Mouse (Mus musculus) MEL-GATA-1-ER (cell line): Measurements from ENCODE around the gene Fcrl1.
"Not testable (repeated sequence)": the region's sequence is repeated elsewhere in the genome, so short reads cannot be mapped to it uniquely, and the experiment has no call there.

Experiments
- DNase-seq: peaks from one replicate; pipeline ENCODE4 v3.0.0-alpha.2; 2012; ENCODE audit warnings: low read depth; ENCODE audit errors: extremely low read depth

The Fcrl1 gene

DNA sequence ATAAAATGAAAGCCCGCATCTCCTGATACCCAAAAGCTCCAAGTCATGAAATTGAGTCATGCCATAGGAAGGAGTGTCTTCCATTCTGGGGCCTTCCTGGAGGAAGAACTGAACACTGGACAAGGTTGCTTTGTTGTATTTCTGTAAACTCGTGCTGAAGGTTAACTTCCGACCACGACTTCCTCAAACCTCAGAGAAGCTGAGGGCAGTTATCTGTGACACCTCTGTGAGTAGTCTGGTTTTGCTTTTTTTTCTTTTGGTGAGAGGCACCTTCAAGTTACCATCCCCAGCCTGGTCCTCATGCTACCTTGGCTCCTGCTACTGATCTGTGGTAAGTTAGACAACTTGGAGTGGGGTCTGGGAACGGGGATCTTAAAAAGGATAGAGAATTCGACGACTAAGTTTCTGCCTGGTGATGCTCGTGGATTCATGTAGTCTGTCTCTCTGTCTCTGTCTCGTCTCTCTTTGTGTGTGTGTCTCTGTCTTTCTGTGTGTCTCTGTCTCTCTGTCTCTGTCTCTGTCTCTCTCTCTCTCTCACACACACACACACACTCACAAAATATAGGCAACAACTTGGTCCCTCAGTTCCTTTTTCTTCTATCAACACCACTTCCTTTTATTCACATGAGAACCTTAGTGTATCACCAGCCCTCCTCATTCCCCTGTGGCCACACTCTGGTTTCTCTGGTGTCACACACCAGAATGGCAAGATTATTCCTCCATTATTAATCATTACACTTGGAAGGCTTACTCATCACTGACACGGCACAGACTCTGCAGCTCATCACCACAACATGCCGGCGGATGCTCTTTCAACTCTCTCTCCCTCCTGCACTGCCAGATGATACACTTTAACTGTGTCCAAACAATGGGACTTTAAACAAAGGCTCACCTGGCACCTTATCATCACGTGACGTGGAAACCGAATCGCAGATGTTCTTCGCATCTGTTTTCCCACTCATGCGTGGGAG lies at the start of gene Fcrl1:
Gene Fcrl1, plus strand, starts transcription at position 193 of the 971 bp plus-strand sequence.
- peak; percentile 44 for DNase-seq

DNA sequence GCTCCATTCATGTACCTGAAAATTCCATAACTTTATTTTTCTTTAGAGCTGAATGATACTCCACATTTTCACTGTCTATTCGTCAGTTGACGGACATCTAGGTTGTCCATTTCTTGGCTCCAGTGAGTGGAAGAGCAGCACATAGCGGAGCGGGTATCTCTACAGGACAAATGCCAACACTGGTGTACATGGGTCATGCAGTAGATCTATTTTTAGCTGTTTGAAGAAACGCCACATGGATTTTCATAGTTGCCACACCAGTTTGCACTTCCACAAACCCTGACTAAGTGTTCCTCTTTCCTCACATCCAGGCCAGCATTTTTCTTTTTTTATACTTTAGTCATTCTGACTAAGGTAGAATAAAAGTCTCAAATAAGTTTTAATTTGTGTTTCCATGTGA lies 38.3 kb upstream of the Fcrl1 start:
- no peak for DNase-seq

DNA sequence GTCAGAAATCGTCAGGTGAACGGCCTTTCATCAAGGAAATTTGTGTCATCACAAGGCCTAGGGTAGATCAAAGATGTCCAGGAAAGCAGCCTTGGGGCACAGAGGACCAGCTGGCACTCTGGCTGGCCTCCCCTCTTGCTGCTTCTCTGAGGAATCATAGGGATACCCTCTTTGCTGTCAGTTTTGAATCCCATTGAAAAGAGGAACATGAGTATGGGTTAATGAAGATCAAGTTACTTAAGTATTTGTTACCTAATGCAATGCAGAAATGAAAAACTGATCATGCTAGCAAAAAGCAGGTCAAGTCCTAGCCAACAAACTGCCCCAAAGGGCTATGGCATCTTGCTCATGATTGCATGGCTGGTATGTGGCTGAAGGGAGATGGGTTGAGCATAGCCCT lies 25.2 kb upstream of the Fcrl1 start:
- DNase-seq: not testable (repeated sequence)

DNA sequence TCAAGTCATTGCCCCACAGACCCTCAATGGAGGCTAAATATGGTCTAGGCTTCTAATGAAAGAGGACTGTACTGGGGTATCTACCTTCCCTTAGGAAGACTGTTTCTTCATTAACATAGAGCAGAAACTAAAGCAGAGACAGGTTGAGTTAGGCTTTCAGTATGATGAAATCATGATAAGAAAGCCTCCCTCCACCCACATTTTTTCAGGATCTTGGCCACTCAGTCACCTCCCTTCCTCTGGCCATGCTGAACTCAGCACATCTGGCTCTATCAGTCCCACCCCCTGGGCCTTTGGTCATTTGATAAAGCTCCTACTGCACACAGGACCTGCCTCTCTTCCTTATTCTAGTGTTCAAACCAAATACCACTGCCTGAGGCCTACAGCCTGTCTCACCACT lies 18.6 kb upstream of the Fcrl1 start, which contains the start of gene Cd5l:
Gene Cd5l, plus strand, starts transcription at position 301 of the 400 bp plus-strand sequence.
- DNase-seq: no peak

DNA sequence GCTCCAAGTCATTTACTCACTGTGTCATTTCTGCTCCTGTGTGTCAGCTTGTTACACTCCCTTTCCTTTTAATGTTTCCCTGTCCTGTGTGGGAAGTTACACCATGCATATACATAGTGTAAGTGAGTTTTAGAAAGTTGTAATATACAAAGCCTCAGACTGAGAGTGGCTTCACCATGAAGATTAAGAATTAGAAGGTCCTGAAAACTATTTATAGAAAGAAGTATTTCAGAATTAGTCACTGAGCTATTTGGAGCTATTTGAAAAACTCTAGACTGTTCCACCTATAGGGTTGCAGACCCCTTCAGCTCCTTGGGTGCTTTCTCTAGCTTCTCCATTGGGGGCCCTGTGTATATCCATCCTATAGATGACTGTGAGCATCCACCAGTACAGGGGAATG lies 17.0 kb upstream of the Fcrl1 start:
- DNase-seq: no peak

DNA sequence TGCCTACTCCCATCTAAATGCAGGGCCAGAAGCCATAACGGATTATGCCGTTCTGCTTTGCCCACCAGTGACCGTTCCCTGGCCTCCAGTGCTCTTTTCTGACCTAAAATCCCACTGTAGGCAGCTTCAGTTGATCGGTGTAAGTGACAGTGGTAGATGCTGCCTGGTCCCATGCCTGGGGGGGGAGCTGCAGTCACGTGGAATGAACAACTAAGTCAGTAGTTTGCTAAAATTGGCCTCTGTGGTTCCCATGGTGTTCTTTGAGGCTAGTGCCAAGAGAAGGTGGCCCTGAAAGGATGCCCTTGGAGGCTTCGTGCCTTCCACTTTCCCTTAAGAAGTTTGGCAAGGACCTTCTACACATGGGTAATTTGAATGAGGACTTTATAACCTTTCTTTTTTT lies 15.7 kb upstream of the Fcrl1 start:
- DNase-seq: no peak

DNA sequence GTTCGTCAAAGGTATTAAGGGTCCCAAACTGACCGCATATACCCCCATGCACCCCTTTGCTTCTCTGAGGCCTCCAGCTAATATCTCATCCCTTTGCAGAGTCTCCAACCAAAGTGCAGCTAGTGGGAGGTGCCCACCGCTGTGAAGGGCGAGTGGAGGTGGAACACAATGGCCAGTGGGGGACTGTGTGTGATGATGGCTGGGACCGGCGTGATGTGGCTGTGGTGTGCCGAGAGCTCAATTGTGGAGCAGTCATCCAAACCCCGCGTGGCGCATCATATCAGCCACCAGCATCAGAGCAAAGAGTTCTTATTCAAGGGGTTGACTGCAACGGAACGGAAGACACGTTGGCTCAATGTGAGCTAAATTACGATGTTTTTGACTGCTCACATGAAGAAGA lies 10.5 kb upstream of the Fcrl1 start:
- DNase-seq: no peak

DNA sequence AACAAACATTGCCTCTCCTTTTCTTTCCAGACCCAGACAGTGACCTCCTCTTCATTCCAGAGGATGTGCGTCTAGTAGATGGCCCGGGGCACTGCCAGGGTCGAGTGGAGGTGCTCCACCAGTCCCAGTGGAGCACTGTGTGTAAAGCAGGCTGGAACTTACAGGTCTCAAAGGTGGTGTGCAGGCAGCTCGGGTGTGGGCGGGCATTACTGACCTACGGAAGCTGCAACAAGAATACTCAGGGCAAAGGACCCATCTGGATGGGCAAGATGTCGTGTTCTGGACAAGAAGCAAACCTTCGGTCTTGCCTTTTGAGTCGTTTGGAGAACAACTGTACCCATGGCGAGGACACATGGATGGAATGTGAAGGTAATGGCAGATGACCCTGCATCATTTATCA lies 8.7 kb upstream of the Fcrl1 start:
- no peak for DNase-seq

DNA sequence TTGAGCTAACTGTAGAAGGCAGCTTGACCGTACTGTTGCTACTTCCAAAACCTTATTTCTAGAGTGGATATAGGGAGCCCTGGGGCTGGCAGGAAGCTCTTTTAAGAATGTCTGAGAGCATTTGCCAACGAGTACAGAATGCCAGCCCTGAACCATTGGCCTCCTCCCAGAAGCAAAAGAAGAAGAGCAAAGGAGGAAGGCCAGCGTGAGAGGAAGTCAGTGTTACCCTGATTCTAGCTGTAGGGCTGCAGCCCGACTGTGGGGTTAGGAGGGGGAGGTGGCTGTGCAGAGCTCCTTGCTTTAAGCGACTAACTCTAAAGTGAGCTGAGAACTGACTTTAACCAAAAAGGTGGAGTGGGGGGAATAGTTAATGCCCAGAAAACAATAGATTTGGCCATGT lies 7.0 kb upstream of the Fcrl1 start:
- DNase-seq: no peak

DNA sequence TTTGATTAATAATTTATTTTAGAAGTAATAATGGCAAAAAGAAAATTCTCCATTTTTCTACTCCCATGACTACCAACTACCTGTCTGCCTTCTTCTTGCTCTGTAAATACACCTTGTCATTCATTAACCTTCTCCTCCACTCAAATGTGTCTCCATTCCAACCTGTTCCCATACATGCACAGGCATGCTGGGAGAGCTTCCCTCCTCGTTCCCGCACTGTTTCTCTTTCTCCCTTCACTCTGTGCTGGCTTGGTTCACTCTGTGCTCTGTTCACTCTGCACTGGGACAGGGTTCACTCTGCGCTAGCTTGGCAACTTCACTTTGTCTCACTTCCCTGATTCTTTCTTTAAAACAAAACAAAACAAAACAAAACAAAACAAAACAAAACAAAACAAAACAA lies 1.0 kb downstream of the Fcrl1 start:
- DNase-seq: no peak

DNA sequence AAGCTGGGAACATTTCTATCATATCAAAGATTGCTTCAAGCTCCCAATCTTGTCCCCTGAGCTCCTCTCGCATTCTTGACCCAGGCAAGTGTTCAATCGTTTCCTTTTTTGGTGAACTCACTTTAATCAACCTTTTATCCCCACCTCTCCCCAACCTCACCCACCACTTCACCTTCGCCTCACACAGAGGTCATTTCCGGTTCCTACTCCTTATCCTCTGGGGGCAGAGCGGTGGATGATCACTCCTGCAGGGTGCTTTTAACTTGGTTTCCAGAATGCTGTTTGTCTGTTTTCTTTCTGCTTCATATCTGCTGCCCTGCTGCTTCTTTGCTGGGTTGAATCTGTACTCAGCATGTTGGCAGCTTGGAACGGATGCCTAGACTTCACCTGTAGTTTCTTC lies 1.5 kb downstream of the Fcrl1 start:
- DNase-seq: no peak

DNA sequence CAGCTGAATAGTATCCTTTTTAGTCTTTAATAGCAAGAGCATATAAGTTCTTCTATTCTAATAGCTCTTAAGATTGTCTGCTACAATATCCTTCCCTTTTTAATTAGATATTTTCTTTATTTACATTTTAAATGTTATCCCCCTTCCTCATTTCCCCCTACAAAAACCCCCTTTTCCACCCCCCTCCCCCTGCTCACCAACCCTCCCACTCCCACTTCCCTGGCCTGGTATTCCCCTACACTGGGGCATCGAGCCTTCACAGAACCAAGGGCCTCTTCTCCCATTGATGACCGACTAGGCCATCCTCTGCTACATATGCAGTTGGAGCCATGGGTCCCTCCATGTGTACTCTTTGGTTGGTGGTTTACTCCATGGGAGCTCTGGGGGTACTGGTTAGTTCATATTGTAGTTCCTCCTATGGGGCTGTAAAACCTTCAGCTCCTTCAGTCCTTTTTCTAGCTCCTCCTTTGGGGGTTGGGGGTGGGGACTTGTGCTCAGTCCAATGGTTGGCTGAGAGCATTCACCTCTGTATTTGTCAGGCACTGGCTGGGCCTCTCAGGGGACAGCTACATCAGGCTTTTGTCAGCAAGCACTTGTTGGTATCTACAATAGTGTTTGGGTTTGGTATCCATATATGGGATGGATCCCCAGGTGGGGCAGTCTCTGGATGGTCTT lies 3.6 kb downstream of the Fcrl1 start:
- not testable (repeated sequence) for DNase-seq

DNA sequence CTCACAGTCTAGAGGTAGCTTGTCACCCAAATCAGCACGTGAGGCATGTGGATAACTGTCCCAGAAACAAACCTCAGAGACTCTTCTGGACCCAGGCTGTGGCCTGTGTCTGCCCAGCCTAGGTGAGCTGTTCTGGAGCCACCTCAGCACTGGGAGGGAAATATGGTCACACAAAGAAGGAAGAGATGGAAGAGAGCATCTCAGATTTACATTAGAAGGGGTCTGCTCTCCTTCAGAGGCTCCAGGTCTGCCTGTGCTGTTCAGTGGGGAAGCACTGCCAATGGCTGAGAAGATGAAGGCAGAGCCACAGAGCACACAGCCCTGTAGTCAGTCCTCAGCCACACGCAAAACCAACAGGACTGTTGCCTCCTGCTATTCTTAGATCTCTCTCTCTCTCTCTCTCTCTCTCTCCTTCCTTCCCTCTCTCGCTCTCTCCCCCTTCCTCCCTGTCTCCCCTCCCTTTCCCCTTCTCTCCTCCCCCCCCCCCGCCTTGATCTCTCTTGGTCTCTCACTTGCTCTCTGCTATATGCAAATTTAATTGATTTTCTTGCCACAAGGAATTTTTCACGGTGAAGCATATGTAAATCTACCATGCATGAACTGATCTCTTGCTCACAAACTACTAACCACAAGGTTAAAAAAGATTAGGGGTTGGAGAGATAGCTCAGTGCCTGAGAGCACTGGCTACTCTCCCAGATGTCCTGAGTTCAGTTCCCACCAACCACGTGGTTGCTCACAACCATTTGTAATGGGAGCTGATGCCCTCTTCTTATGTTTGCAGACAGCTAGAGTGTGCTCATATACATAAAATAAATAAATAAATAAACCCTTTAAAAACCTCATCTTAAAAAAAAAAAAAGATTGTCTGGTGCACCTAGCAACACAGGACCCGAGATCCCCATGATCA lies 5.9 kb downstream of the Fcrl1 start:
- no peak for DNase-seq

DNA sequence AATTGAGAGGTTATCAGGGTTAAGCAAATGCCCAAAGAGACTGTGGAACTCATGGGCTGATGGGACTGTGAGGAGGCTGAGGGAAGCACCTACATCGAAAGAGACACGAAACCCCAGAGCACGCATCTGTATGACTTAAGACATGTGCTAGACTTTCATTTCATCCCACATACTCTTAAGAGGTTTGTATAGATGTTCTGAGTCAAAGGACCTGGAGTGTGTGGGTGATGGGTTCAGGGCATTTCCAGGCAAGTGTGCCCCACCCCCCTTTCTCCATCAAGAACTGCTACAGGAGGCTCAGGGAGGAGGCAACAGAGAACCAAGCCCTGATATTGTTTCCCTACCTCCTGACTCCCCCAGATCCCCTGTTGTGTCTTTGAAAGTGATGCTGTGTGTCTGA lies 7.1 kb downstream of the Fcrl1 start:
- DNase-seq: no peak

DNA sequence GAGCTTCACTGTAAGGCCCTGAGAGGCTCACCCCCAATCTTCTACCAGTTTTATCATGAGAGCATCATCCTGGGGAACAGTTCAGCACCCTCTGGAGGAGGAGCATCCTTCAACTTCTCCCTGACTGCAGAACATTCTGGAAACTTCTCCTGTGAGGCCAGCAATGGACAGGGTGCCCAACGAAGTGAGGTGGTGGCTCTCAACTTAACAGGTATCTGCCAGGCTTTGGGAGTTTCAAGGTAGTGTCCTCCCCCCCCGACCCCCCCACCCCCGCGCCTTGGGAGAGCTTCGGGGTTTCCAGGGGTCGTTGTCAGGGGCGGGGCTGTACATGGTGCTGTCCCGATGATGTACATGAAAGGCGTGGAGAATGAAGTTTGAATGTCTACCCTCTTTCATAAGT lies 8.9 kb downstream of the Fcrl1 start:
- DNase-seq: no peak

DNA sequence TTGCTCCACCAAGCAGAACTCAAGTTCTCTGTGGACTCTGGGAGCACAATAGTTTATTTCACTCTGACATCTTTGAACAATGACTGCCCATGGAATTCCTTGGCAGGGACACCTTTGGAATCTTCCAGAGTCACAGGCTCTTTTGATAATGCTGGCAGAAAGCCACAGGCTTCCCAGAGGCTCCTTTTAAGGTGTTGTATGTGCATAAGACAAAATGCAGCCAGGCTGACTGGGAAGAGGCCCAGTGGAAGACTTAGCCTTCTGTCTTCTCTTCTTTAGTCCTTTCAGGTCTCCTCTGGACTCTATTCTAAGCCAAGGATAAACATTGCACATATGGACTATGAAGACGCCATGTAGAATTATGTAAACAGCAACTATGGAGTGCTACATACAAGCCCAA lies 14.7 kb downstream of the Fcrl1 start:
- DNase-seq: no peak

DNA sequence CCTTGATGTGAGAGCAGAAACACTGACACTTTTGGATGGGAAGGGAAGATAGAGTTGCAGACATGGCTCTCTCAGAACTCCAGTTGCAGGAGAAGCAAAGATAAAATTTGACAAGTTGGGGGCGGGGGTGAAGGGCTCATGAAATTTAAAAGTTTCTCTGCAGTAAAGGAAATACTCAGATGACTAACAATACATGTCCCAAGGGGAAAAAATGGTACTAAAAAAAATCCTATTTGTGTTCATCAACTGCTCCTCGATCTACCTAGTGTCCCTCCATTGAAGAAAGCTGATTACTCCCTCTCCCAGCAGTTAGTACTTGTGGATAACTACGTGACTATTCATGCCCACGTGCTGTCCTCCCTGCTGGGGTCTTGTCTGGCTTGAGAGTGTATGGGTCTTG lies 22.6 kb downstream of the Fcrl1 start:
- no peak for DNase-seq

DNA sequence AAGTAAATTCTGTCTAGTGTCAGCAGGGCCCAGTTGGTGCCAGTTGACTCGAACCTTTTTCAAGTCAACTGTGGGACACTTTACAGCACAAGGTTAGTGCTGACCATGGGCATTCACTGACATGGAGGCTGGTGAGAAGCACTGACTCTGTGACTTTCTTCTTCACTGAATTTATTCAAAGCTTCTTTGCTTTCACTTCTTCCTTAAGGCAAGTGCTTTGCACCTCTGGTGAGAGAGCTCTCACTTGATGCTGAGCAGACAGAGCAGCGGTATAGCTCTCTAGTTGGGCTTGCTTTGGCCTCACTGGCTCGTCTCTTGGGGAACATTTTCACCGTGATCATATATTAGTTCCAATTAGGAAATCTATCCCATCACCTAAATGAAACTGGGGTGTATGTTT lies 23.7 kb downstream of the Fcrl1 start:
- DNase-seq: no peak

DNA sequence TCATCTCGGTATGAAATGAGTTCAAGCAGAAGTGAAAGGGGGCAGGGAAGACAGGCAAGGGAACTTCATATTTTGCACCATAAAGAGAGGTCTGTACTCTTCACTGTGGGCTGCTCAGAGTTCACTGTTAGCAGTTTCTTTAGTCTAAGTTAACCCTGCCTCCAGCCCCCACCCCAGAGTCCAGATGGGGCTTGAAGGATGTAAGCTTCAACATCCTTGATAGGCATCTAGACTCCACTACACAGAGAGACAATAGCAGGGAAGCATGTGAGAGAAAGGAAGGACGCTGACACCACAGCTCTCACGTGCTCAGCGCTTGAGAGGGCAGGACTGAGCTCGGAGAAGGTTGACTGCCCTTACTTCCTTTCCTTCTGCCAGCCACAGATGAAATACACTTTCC lies 25.1 kb downstream of the Fcrl1 start:
- no peak for DNase-seq

DNA sequence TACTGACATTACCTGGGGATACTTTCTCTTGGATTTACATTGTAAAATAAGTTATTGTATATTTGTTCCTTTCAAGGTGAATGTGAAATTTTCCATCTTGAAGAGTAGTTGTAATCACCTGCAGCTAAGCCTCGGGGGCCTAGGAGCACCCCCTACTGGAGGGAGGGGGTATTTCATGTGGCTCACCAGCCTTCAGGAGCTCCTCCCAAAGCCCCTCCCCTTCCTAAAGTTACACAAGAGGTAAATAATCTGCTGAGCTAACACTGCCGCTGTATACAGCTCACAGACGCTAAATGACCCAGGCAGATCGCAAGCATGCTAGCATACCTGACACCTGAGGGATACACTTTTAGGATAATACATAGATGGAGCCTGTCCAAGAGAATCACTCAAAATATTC lies 32.0 kb downstream of the Fcrl1 start:
- peak; percentile 61 for DNase-seq

DNA sequence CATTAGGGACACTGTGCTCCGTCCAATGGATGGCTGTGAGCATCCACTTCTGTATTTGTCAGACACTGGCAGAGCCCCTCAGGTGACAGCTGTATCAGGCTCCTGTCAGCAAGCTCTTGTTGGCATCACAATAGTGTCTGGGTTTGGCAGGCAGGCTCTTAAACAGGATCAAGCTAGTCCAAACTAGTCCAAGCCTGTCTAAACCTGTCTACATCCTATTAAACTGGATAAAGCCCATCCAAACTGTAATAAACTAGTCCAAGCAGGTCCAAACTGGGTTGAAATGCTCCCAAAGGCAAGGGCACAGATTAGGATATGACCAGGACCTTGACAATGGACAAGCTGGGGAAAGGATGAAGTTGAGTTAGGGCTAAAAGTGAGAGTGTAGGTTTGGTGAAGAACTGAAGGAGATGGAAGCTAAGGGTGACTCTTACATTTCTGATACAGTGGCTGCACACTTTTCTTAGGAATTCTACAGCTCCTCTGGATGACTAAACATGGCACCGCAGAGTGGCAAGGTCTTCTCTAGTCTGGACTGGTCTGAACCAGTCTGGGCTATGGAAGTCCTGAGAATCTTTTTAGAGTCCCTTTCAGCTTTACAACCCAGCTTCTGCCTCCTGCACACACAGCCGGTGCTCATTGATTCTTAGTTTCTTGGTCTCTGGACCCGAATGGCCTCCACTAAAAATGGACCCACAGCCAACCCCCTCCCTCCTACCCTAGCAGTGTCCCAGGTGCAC lies 33.2 kb downstream of the Fcrl1 start:
- no peak for DNase-seq
